Mouse (Mus musculus): ENCODE data around the gene Slc45a1.

Gene Slc45a1

DNA sequence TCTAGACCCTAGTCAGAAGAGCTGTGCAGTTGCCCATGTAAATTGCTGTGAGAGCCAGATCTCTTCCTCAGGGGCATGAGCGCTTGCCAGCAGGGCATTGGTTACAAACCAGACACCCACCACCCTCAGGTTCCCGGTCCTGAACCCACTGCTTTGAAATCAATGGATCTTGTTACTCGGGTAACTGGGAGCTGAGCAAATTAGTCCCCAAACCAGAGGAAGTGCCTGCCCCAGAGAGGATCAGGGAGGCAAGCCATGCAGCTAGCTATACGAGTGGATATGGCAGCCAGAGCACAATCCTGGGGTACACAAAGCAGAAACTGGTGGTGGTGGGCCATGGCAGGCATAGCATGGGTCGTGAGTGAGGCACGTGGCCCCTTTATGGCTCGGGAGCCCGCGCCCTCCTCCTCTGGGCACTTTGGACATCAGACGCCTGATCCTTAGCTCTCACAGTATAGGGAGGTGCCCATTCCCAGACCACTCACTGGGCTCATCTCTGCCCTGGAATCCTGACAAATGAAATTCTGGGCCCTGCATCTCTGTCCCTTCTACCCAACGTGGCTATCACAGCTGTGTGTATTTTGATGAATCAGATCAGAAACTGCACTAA lies 27.7 kb downstream of the Slc45a1 start:
- TF ChIP-seq CTCF (conservative IDR thresholded peaks at IDR 0.05; ENCODE audit: low read length), result no peak
- no peak for TF ChIP-seq POU5F1 (IDR thresholded peaks at IDR 0.05; ENCODE audit: borderline replicate concordance, low read length)
- no peak for TF ChIP-seq NANOG (IDR thresholded peaks at IDR 0.05; ENCODE audit: borderline replicate concordance, low read length)
- H3K27me3 ChIP-seq (ENCODE audit: insufficient read depth, low read length), result no peaks in the 10 kb centered on the region
- H3K4me3 ChIP-seq (replicated peaks; ENCODE audit: low read length), result no peak overlapping the region
- H3K36me3 ChIP-seq (ENCODE audit: insufficient read depth, low read length), result peaks cover 17% of the 10 kb centered on the region
- H3K4me1 ChIP-seq (replicated peaks; ENCODE audit: low read depth, low read length), result peaks cover 16% of the 10 kb centered on the region
- no peaks in the 10 kb centered on the region for H3K9me3 ChIP-seq (ENCODE audit: low read length)

DNA sequence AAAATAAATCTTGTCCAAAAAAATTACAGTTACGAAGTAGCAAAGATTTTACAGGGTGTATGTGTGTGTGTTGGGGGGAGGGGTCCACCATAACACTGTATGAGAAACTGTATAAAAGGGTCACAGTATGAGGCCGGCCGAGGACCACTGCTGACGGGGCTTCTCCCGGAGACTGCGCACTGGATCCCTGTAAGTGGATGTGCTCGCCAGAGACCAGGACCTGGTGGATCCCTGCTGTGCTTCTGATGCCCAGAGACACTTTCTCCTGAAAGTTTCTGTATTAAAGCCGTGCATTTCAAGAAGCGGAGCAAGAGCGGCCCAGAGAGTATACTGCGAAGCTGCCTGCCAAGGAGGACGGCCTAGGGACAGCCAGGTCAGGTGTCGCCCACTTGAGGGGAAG lies 29.3 kb downstream of the Slc45a1 start:
- no peak for TF ChIP-seq NANOG (IDR thresholded peaks at IDR 0.05; ENCODE audit: borderline replicate concordance, low read length)
- no peak for TF ChIP-seq CTCF (conservative IDR thresholded peaks at IDR 0.05; ENCODE audit: low read length)
- no peak for TF ChIP-seq POU5F1 (IDR thresholded peaks at IDR 0.05; ENCODE audit: borderline replicate concordance, low read length)
- H3K36me3 ChIP-seq (ENCODE audit: insufficient read depth, low read length), result peaks cover 34% of the 10 kb centered on the region

DNA sequence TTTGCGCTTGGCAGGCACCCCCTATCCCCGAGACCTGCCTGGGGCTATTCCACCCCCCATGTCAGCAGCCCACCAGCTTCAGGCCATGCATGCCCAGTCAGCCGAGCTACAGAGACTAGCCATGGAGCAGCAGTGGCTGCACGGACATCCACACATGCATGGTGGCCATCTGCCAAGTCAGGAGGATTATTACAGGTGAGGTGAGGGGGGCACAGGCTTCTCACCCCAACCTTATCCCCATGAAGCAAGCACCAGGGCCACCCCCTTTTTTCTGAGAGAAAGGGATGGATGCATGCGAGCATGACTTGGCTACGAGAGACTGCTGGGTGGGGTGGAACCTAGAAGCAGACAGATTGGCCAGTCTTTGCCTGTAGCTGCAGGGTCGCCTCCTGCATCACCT lies 33.0 kb downstream of the Slc45a1 start:
- TF ChIP-seq NANOG (IDR thresholded peaks at IDR 0.05; ENCODE audit: borderline replicate concordance, low read length) (no peak), CTCF (conservative IDR thresholded peaks at IDR 0.05; ENCODE audit: low read length) (no peak), POU5F1 (IDR thresholded peaks at IDR 0.05; ENCODE audit: borderline replicate concordance, low read length) (no peak)
- peaks cover 50% of the 10 kb centered on the region for H3K4me1 ChIP-seq (replicated peaks; ENCODE audit: low read depth, low read length)
- H3K27me3 ChIP-seq (ENCODE audit: insufficient read depth, low read length), result no peaks in the 10 kb centered on the region
- no peaks in the 10 kb centered on the region for H3K9me3 ChIP-seq (ENCODE audit: low read length)
- H3K4me3 ChIP-seq (replicated peaks; ENCODE audit: low read length), result no peak overlapping the region
- H3K36me3 ChIP-seq (ENCODE audit: insufficient read depth, low read length), result peaks cover 69% of the 10 kb centered on the region

More for the DNA sequence above, 29.3 kb downstream of the Slc45a1 start:
- Histone ChIP-seq H3K4me1 (replicated peaks; ENCODE audit: low read depth, low read length) (peaks cover 25% of the 10 kb centered on the region), H3K9me3 (ENCODE audit: low read length) (no peaks in the 10 kb centered on the region), H3K27me3 (ENCODE audit: insufficient read depth, low read length) (no peaks in the 10 kb centered on the region), H3K4me3 (replicated peaks; ENCODE audit: low read length) (no peak overlapping the region)

GRCm38 (mm10) chr4:150616841-150617240 lies 35.1 kb downstream of the Slc45a1 start:
- Histone ChIP-seq H3K4me1 (replicated peaks; ENCODE audit: low read depth, low read length) (peaks cover 66% of the 10 kb centered on the region), H3K36me3 (ENCODE audit: insufficient read depth, low read length) (peaks cover 85% of the 10 kb centered on the region), H3K9me3 (ENCODE audit: low read length) (no peaks in the 10 kb centered on the region), H3K4me3 (replicated peaks; ENCODE audit: low read length) (no peak overlapping the region), H3K27me3 (ENCODE audit: insufficient read depth, low read length) (no peaks in the 10 kb centered on the region)
- TF ChIP-seq POU5F1 (IDR thresholded peaks at IDR 0.05; ENCODE audit: borderline replicate concordance, low read length), result no peak
- no peak for TF ChIP-seq CTCF (conservative IDR thresholded peaks at IDR 0.05; ENCODE audit: low read length)
- no peak for TF ChIP-seq NANOG (IDR thresholded peaks at IDR 0.05; ENCODE audit: borderline replicate concordance, low read length)

DNA sequence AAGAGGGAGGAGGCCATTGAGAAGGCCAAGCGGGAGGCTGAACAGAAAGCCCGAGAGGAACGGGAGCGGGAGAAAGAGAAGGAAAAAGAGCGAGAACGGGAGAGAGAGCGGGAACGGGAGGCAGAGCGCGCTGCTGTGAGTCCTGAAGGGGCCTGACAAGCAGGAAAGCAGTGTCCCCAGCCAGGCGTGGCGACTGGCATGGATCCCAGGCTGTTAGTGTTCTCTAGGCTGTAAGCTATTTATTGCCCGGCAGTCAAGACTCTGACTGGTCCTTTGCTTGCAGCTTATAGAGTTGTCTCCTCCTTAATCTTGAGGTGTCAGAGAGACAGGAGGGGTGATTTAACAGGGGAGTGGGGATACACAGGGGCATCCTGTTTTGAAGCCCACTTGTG lies 35.9 kb downstream of the Slc45a1 start:
- no peak for TF ChIP-seq POU5F1 (IDR thresholded peaks at IDR 0.05; ENCODE audit: borderline replicate concordance, low read length)
- no peak for TF ChIP-seq CTCF (conservative IDR thresholded peaks at IDR 0.05; ENCODE audit: low read length)
- TF ChIP-seq NANOG (IDR thresholded peaks at IDR 0.05; ENCODE audit: borderline replicate concordance, low read length), result no peak
- peaks cover 91% of the 10 kb centered on the region for H3K36me3 ChIP-seq (ENCODE audit: insufficient read depth, low read length)
- no peaks in the 10 kb centered on the region for H3K9me3 ChIP-seq (ENCODE audit: low read length)

DNA sequence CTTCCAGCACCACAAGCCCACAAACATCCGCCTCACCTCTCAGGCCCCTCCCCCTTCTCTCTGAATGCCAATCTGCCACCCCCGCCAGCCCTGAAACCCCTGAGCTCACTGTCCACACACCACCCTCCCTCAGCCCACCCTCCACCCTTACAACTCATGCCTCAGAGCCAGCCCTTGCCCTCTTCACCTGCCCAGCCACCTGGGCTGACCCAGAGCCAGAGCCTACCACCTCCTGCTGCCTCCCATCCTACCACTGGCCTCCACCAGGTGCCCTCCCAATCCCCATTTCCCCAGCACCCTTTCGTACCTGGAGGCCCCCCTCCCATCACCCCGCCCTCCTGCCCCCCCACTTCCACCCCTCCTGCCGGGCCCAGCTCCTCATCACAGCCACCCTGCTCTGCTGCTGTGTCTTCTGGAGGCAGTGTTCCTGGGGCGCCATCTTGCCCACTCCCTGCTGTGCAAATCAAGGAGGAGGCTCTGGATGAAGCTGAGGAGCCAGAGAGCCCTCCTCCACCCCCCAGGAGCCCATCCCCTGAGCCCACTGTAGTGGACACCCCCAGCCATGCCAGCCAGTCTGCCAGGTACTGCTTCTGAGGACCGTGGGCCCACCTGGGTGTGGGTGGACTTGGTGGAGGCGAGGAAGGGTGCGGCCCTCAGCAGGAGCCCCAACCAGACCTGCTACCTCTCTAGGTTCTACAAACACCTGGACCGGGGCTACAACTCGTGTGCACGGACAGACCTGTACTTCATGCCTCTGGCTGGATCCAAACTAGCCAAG lies 36.5 kb downstream of the Slc45a1 start:
- Histone ChIP-seq H3K4me3 (replicated peaks; ENCODE audit: low read length) (no peak overlapping the region), H3K9me3 (ENCODE audit: low read length) (no peaks in the 10 kb centered on the region), H3K27me3 (ENCODE audit: insufficient read depth, low read length) (no peaks in the 10 kb centered on the region), H3K36me3 (ENCODE audit: insufficient read depth, low read length) (peaks cover 92% of the 10 kb centered on the region), H3K4me1 (replicated peaks; ENCODE audit: low read depth, low read length) (peaks cover 68% of the 10 kb centered on the region)
- TF ChIP-seq POU5F1 (IDR thresholded peaks at IDR 0.05; ENCODE audit: borderline replicate concordance, low read length) (no peak), NANOG (IDR thresholded peaks at IDR 0.05; ENCODE audit: borderline replicate concordance, low read length) (no peak), CTCF (conservative IDR thresholded peaks at IDR 0.05; ENCODE audit: low read length) (no peak)

More for the DNA sequence above, 35.9 kb downstream of the Slc45a1 start:
- Histone ChIP-seq H3K4me3 (replicated peaks; ENCODE audit: low read length) (no peak overlapping the region), H3K4me1 (replicated peaks; ENCODE audit: low read depth, low read length) (peaks cover 68% of the 10 kb centered on the region), H3K27me3 (ENCODE audit: insufficient read depth, low read length) (no peaks in the 10 kb centered on the region)

- H3K27me3 ChIP-seq (ENCODE audit: insufficient read depth, low read length), result no peaks in the 10 kb centered on the region
- no peak for TF ChIP-seq POU5F1 (IDR thresholded peaks at IDR 0.05; ENCODE audit: borderline replicate concordance, low read length)
- TF ChIP-seq NANOG (IDR thresholded peaks at IDR 0.05; ENCODE audit: borderline replicate concordance, low read length), result no peak
- no peak for TF ChIP-seq CTCF (conservative IDR thresholded peaks at IDR 0.05; ENCODE audit: low read length)
Observed at GRCm38 (mm10) chr4:150613715-150614114, 38.3 kb downstream of the Slc45a1 start.

GRCm38 (mm10) chr4:150608670-150609069 lies 43.3 kb downstream of the Slc45a1 start:
- no peaks in the 10 kb centered on the region for H3K27me3 ChIP-seq (ENCODE audit: insufficient read depth, low read length)
- H3K4me1 ChIP-seq (replicated peaks; ENCODE audit: low read depth, low read length), result peaks cover 28% of the 10 kb centered on the region
- TF ChIP-seq CTCF (conservative IDR thresholded peaks at IDR 0.05; ENCODE audit: low read length), result no peak
- TF ChIP-seq POU5F1 (IDR thresholded peaks at IDR 0.05; ENCODE audit: borderline replicate concordance, low read length), result no peak
- TF ChIP-seq NANOG (IDR thresholded peaks at IDR 0.05; ENCODE audit: borderline replicate concordance, low read length), result no peak
- H3K9me3 ChIP-seq (ENCODE audit: low read length), result no peaks in the 10 kb centered on the region
- peaks cover 50% of the 10 kb centered on the region for H3K36me3 ChIP-seq (ENCODE audit: insufficient read depth, low read length)
- H3K4me3 ChIP-seq (replicated peaks; ENCODE audit: low read length), result no peak overlapping the region

More at GRCm38 (mm10) chr4:150613715-150614114, 38.3 kb downstream of the Slc45a1 start:
- Histone ChIP-seq H3K4me1 (replicated peaks; ENCODE audit: low read depth, low read length) (peaks cover 63% of the 10 kb centered on the region), H3K4me3 (replicated peaks; ENCODE audit: low read length) (no peak overlapping the region), H3K36me3 (ENCODE audit: insufficient read depth, low read length) (peaks cover 92% of the 10 kb centered on the region), H3K9me3 (ENCODE audit: low read length) (no peaks in the 10 kb centered on the region)
